Mouse (Mus musculus) lung, embryonic 16.5 days (tissue): ENCODE results near the gene Etl4. TPM values are rescaled to one million over a fixed set of nuclear protein-coding genes. Genes with fewer than 3 reads are reported as not detected.

Experiments
- ATAC-seq: fragments of 200-750 bp; cut with Nextera tagmentation; 2 replicates; pipeline ENCODE4 v1.8.0; 2017; ENCODE audit warnings: low read depth, mild to moderate bottlenecking, moderate library complexity
- H3K27ac ChIP-seq: fragments of 300-500 bp; sonication (generic); 2 replicates; pipeline ENCODE4 v1.5.1; 2014; ENCODE audit warnings: mild to moderate bottlenecking, control low read depth, low read length
- H3K27me3 ChIP-seq: fragments of 300-500 bp; sonication (generic); 2 replicates; pipeline ENCODE4 v1.6.1; 2014; ENCODE audit warnings: low read depth, low read length, mixed read lengths; ENCODE audit not compliant: control insufficient read depth, insufficient read depth
- H3K36me3 ChIP-seq: fragments of 300-500 bp; sonication (generic); 2 replicates; pipeline ENCODE4 v1.6.1; 2014; ENCODE audit warnings: low read length; ENCODE audit not compliant: control insufficient read depth, insufficient read depth
- H3K4me1 ChIP-seq: fragments of 300-500 bp; sonication (generic); replicated peaks from 2 replicates; pipeline ENCODE4 v1.6.1; 2014; ENCODE audit warnings: low read length, mixed read lengths; ENCODE audit not compliant: control insufficient read depth, insufficient read depth
- H3K4me2 ChIP-seq: fragments of 300-500 bp; sonication (generic); 2 replicates; pipeline ENCODE4 v1.6.1; 2014; ENCODE audit warnings: low read depth, low read length, control low read depth
- H3K4me3 ChIP-seq: fragments of 300-500 bp; sonication (generic); 2 replicates; pipeline ENCODE4 v1.5.1; 2014; ENCODE audit warnings: mild to moderate bottlenecking, low read length, control low read depth
- H3K9ac ChIP-seq: fragments of 300-500 bp; sonication (generic); 2 replicates; pipeline ENCODE4 v1.6.1; 2014; ENCODE audit warnings: low read length, control low read depth
- H3K9me3 ChIP-seq: fragments of 300-500 bp; sonication (generic); 2 replicates; pipeline ENCODE4 v1.6.1; 2016; ENCODE audit warnings: low read length; ENCODE audit not compliant: control insufficient read depth
- WGBS: fragments of 180-500 bp; shearing (Covaris S2); extraction: QIAGEN DNeasy Blood & Tissue Kit; methylation state at CpG from one replicate; pipeline ENCODE4 v1.1.7; 2014; 5-methylcytosine and 5-hydroxymethylcytosine counted together
- polyA plus RNA-seq: library from polyadenylated mRNA; unstranded; fragments of >200 nt; fragmentation: Nextera tagmentation; extraction: Ambion mirVana; gene quantifications from 2 replicates; pipeline ENCODE4 v1.2.1, GENCODE M21; 2015

The Etl4 gene
- polyA plus RNA-seq, 1 experiment from 2014 or later = 28.2 TPM

GRCm38 (mm10) chr2:20777931-20778330 is 868.4 kb downstream of the Etl4 start:
- Histone ChIP-seq H3K27me3 (no peaks in the 10 kb centered on the region), H3K9ac (no peak overlapping the region), H3K4me2 (no peak overlapping the region), H3K4me3 (no peak overlapping the region), H3K4me1 (no peaks in the 10 kb centered on the region), H3K27ac (no peak overlapping the region), H3K9me3 (no peaks in the 10 kb centered on the region), H3K36me3 (no peaks in the 10 kb centered on the region)
- ATAC-seq = no peak
- 82% methylated on average over 6 of the region's 6 CpGs for WGBS

- H3K9ac ChIP-seq = no peak overlapping the region
- no peaks in the 10 kb centered on the region for H3K27me3 ChIP-seq
- H3K9me3 ChIP-seq = no peaks in the 10 kb centered on the region
- no peaks in the 10 kb centered on the region for H3K4me1 ChIP-seq
- no peak for ATAC-seq
- no peak overlapping the region for H3K4me3 ChIP-seq
- peaks cover 2% of the 10 kb centered on the region; the same call in 1 of the 2 replicates for H3K36me3 ChIP-seq
- WGBS = 28% methylated on average over 6 of the region's 6 CpGs
- H3K27ac ChIP-seq = no peak overlapping the region
- H3K4me2 ChIP-seq = no peak overlapping the region
Measured at GRCm38 (mm10) chr2:20779484-20780381, 870.2 kb downstream of the Etl4 start.

- Histone ChIP-seq H3K4me3 (no peak overlapping the region), H3K4me2 (no peak overlapping the region), H3K4me1 (no peaks in the 10 kb centered on the region), H3K36me3 (peaks cover 9% of the 10 kb centered on the region), H3K27me3 (no peaks in the 10 kb centered on the region), H3K9ac (no peak overlapping the region), H3K27ac (no peak overlapping the region), H3K9me3 (no peaks in the 10 kb centered on the region)
- 78% methylated on average over 8 of the region's 8 CpGs for WGBS
- no peak for ATAC-seq
Measured at GRCm38 (mm10) chr2:20801236-20801890, 891.8 kb downstream of the Etl4 start.

GRCm38 (mm10) chr2:20811506-20811905 is 901.9 kb downstream of the Etl4 start:
- no peaks in the 10 kb centered on the region for H3K27me3 ChIP-seq
- no peak overlapping the region for H3K4me3 ChIP-seq
- no peak overlapping the region for H3K4me2 ChIP-seq
- ATAC-seq = no peak
- H3K4me1 ChIP-seq = no peaks in the 10 kb centered on the region
- WGBS = 69% methylated on average over 8 of the region's 8 CpGs
- H3K9ac ChIP-seq = no peak overlapping the region
- H3K36me3 ChIP-seq = no peaks in the 10 kb centered on the region
- no peaks in the 10 kb centered on the region for H3K9me3 ChIP-seq
- H3K27ac ChIP-seq = no peak overlapping the region

GRCm38 (mm10) chr2:20813986-20814385 is 904.4 kb downstream of the Etl4 start:
- Histone ChIP-seq H3K4me3 (no peak overlapping the region), H3K9ac (no peak overlapping the region), H3K4me2 (no peak overlapping the region), H3K4me1 (no peaks in the 10 kb centered on the region), H3K27ac (no peak overlapping the region), H3K36me3 (no peaks in the 10 kb centered on the region), H3K27me3 (no peaks in the 10 kb centered on the region), H3K9me3 (no peaks in the 10 kb centered on the region)
- no peak for ATAC-seq
- 78% methylated on average over 2 of the region's 2 CpGs for WGBS

- Histone ChIP-seq H3K27me3 (no peaks in the 10 kb centered on the region), H3K36me3 (no peaks in the 10 kb centered on the region), H3K4me2 (no peak overlapping the region), H3K9me3 (no peaks in the 10 kb centered on the region), H3K4me3 (no peak overlapping the region), H3K9ac (no peak overlapping the region), H3K4me1 (no peaks in the 10 kb centered on the region), H3K27ac (no peak overlapping the region)
- WGBS = 78% methylated on average over 7 of the region's 7 CpGs
- no peak for ATAC-seq
Measured at GRCm38 (mm10) chr2:20818226-20818625, 908.6 kb downstream of the Etl4 start.

GRCm38 (mm10) chr2:20826258-20826657 is 916.7 kb downstream of the Etl4 start:
- no peaks in the 10 kb centered on the region for H3K36me3 ChIP-seq
- H3K27ac ChIP-seq = no peak overlapping the region
- no peaks in the 10 kb centered on the region for H3K4me1 ChIP-seq
- H3K4me2 ChIP-seq = no peak overlapping the region
- no peaks in the 10 kb centered on the region for H3K9me3 ChIP-seq
- no peak for ATAC-seq
- H3K27me3 ChIP-seq = no peaks in the 10 kb centered on the region
- H3K9ac ChIP-seq = no peak overlapping the region
- H3K4me3 ChIP-seq = no peak overlapping the region

- no peak for ATAC-seq
- no peak overlapping the region for H3K27ac ChIP-seq
- H3K9ac ChIP-seq = no peak overlapping the region
- H3K36me3 ChIP-seq = no peaks in the 10 kb centered on the region
- no peaks in the 10 kb centered on the region for H3K4me1 ChIP-seq
- no peaks in the 10 kb centered on the region for H3K27me3 ChIP-seq
- H3K9me3 ChIP-seq = no peaks in the 10 kb centered on the region
- H3K4me2 ChIP-seq = no peak overlapping the region
- WGBS = 73% methylated on average over 3 of the region's 3 CpGs
- H3K4me3 ChIP-seq = no peak overlapping the region
Measured at GRCm38 (mm10) chr2:20830882-20831281, 921.3 kb downstream of the Etl4 start.

GRCm38 (mm10) chr2:20831608-20832406 is 922.2 kb downstream of the Etl4 start:
- Histone ChIP-seq H3K4me2 (no peak overlapping the region), H3K9ac (no peak overlapping the region), H3K4me1 (no peaks in the 10 kb centered on the region), H3K27me3 (no peaks in the 10 kb centered on the region), H3K36me3 (no peaks in the 10 kb centered on the region), H3K9me3 (no peaks in the 10 kb centered on the region), H3K4me3 (no peak overlapping the region), H3K27ac (no peak overlapping the region)
- WGBS = 76% methylated on average over 3 of the region's 3 CpGs
- ATAC-seq = no peak
